10 mouse cellular contexts compared by ENCODE assay signal in the genomic region with DNA sequence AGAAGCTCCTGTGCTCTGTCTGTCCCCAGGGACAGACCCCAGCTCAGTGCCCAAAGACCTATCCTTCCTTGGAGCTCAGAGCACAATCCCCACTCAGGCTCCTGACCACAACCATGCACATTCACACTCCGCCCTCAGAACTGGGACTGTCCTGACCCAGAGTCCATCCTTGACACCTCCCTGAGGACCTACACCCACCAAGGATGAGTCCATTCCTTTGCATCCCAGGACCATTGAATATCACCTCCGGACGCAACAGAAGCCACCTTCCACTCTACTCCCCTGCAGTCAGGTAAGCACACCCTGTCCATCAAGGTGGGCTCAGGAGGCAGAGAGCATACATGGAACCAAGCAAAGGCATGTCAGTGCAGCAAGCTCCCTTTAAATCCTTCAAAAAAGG. TPM values are rescaled to one million over a fixed set of nuclear protein-coding genes. Genes with fewer than 3 reads are reported as not detected.
DNase-seq lines count a peak whose midpoint lies in the region; ATAC-seq and TF ChIP-seq lines count a peak whose summit lies in the region.
"Had no signal": no experiment of that assay in that cellular context is flagged by ENCODE, and none has a peak within 500 bp of the region (broad histone marks: within the 10 kb centered on the region; RNA-seq: fewer than 3 reads in every experiment).

No protein-coding gene starts in this region.

- TF ChIP-seq EP300 in CH12.LX (IDR thresholded peaks at IDR 0.05; ENCODE audit: low read length) = no peak

- dilution Hi-C loops in CH12.LX (cut with MboI; ENCODE audit: extremely low pct_ligation_motif_present, extremely low pct_unique_long_range_greater_than_20kb, low sequenced_read_pairs) = no loop called here

- peaks cover 14% of the 10 kb centered on the region for H3K4me1 ChIP-seq in heart, embryonic 10.5 days
- H3K4me1 ChIP-seq in CH12.LX (ENCODE audit: control insufficient read depth in 1 of 2, insufficient read depth in 2 of 2) = peaks cover 43 to 80% of the 10 kb centered on the region in 2 experiments
- H3K4me1 ChIP-seq in hindbrain, embryonic 13.5 days (replicated peaks) = peaks cover 11% of the 10 kb centered on the region

- no peaks in the 10 kb centered on the region for H3K36me3 ChIP-seq in heart, embryonic 10.5 days
- peaks cover 0 to 16% of the 10 kb centered on the region in 2 experiments for H3K36me3 ChIP-seq in CH12.LX (replicated peaks in 1 of 2; ENCODE audit: control insufficient read depth in 1 of 2, insufficient read depth in 1 of 2, low read length in 1 of 2)
- H3K36me3 ChIP-seq in hindbrain, embryonic 13.5 days = no peaks in the 10 kb centered on the region
- no peaks in the 10 kb centered on the region; the same call in 1 of the 2 replicates for H3K36me3 ChIP-seq in macrophage (ENCODE audit: inconsistent target)

- peak overlapping the region; percentile 46 for H3K4me2 ChIP-seq in CH12.LX (ENCODE audit: insufficient read depth, low read depth, poor library complexity, severe bottlenecking)
- H3K4me2 ChIP-seq in hindbrain, embryonic 13.5 days = peak overlapping the region; percentile 72

- no peak for TF ChIP-seq POLR2A in CH12.LX (IDR thresholded peaks at IDR 0.05; ENCODE audit: low read depth, low read length)

- WGBS in heart, embryonic 10.5 days = 77% methylated on average over 3 of the region's 3 CpGs
- 89% methylated on average over 3 of the region's 3 CpGs for WGBS in hindbrain, embryonic 13.5 days
- 62% methylated on average over 3 of the region's 3 CpGs for WGBS in macrophage (ENCODE audit: missing documents)

- H3K79me2 ChIP-seq in CH12.LX (replicated peaks; ENCODE audit: control insufficient read depth, extremely low read depth, insufficient read depth, poor library complexity, severe bottlenecking) = peaks cover 11% of the 10 kb centered on the region
- peaks cover 56% of the 10 kb centered on the region for H3K79me2 ChIP-seq in macrophage (ENCODE audit: inconsistent target)

- H3K4me3 ChIP-seq in heart, embryonic 10.5 days = peak overlapping the region; percentile 59
- H3K4me3 ChIP-seq in CH12.LX (replicated peaks in 1 of 3; ENCODE audit: low read depth in 2 of 3, low read length in 2 of 3, poor library complexity in 1 of 3) (peak overlapping the region; percentile 44 to 86 (median 84)), macrophage (ENCODE audit: inconsistent target) (peak overlapping the region; percentile 97)
- peak overlapping the region; percentile 44 for H3K4me3 ChIP-seq in hindbrain, embryonic 13.5 days

- intact Hi-C loops in heart, postnatal 14 days (cut with DNase I) = no loop called here

- H3K9ac ChIP-seq in CH12.LX (ENCODE audit: insufficient read depth, low read depth) = peak overlapping the region; percentile 63; the same call in 1 of the 2 replicates
- H3K9ac ChIP-seq in hindbrain, embryonic 13.5 days = no peak overlapping the region

- no peak overlapping the region for H3K27ac ChIP-seq in heart, embryonic 10.5 days
- H3K27ac ChIP-seq in CH12.LX (ENCODE audit: insufficient read depth, low read depth) (no peak overlapping the region), macrophage (peak overlapping the region; percentile 95)
- no peak overlapping the region for H3K27ac ChIP-seq in hindbrain, embryonic 13.5 days

- no peak for TF ChIP-seq CTCF in CH12.LX (conservative IDR thresholded peaks at IDR 0.05 in 1 of 2, IDR thresholded peaks at IDR 0.05 in 1 of 2; ENCODE audit: low read depth in 2 of 2, low read length in 2 of 2)

- no peaks in the 10 kb centered on the region for H3K9me3 ChIP-seq in heart, embryonic 10.5 days
- H3K9me3 ChIP-seq in CH12.LX (replicated peaks; ENCODE audit: low read length) = no peaks in the 10 kb centered on the region
- no peaks in the 10 kb centered on the region for H3K9me3 ChIP-seq in hindbrain, embryonic 13.5 days

- TF ChIP-seq RAD21 in CH12.LX (IDR thresholded peaks at IDR 0.05; ENCODE audit: low read depth, low read length) = no peak

- DNase-seq in heart, embryonic 10.5 days (ENCODE audit: low spot score) = no peak
- DNase-seq in heart, postnatal 14 days = no peak
- no peak for DNase-seq in CH12.LX (ENCODE audit: extremely low read depth)
- DNase-seq in right cerebral cortex, postnatal 14 days = no peak
- no peak for DNase-seq in retina, postnatal 1 day
- no peak for DNase-seq in thymus, postnatal 4 days
- DNase-seq: gastrocnemius, postnatal 25 days; thymus, adult 18-20 months had no signal

- peaks cover 53% of the 10 kb centered on the region for H3K27me3 ChIP-seq in heart, embryonic 10.5 days (ENCODE audit: insufficient read depth, poor library complexity, severe bottlenecking)
- no peaks in the 10 kb centered on the region for H3K27me3 ChIP-seq in CH12.LX (replicated peaks)
- H3K27me3 ChIP-seq in hindbrain, embryonic 13.5 days = peaks cover 40% of the 10 kb centered on the region

- ATAC-seq in hindbrain, embryonic 13.5 days (ENCODE audit: low FRiP score) = no peak

- in situ Hi-C loops in CH12.LX (cut with MboI; ENCODE audit: low pct_ligation_motif_present, low pct_unique_long_range_greater_than_20kb, low sequenced_read_pairs) = no loop called here

TF ChIP-seq in CH12.LX, 34 proteins besides CTCF, POLR2A, EP300 and RAD21:
- TF ChIP-seq MXI1 (IDR thresholded peaks at IDR 0.05; ENCODE audit: low read depth, low read length) (no peak), MYC (IDR thresholded peaks at IDR 0.05; ENCODE audit: low read depth, low read length) (no peak), ETS1 (conservative IDR thresholded peaks at IDR 0.05; ENCODE audit: low read depth, low read length) (no peak), USF2 (conservative IDR thresholded peaks at IDR 0.05; ENCODE audit: low read depth, low read length) (no peak), GABPA (IDR thresholded peaks at IDR 0.05; ENCODE audit: insufficient replicate concordance, low read depth, low read length) (no peak)

RNA-seq across cellular contexts. Expression of a gene that starts 1.1 kb away (rescaled TPM):
- 2.5 and 4.2 TPM in 2 replicates for polyA plus RNA-seq in heart, embryonic 10.5 days (2016; fragmentation: Nextera tagmentation; extraction: Ambion mirVana)
- 1 to 10 TPM; 5.5 to 6.3 TPM for total RNA-seq in heart, postnatal 14 days (2021)
- 14.9 and 16.7 TPM in 2 replicates for total RNA-seq in CH12.LX (2012; rRNA removed)
- total RNA-seq in CH12.LX (2014; rRNA removed) = 10.7 and 11.4 TPM in 2 replicates
- polyA plus RNA-seq in CH12.LX (2012; ENCODE audit: insufficient read length, low read depth) = 18.8 and 21.6 TPM in 2 replicates
- 3.2 and 4.1 TPM in 2 replicates for polyA plus RNA-seq in hindbrain, embryonic 13.5 days (2015; fragmentation: Nextera tagmentation; extraction: Ambion mirVana)
- total RNA-seq in macrophage (2018; cell fraction: chromatin; rRNA removed) = 100 to 1,000 TPM; 113 to 961 (median 353) TPM
- total RNA-seq in macrophage (2018; cell fraction: cytosol; rRNA removed) = 1,000 to 10,000 TPM in 2 of 26 experiments, 100 to 1,000 TPM in 24; 241 to 1,186 (median 606) TPM
- 1,000 to 10,000 TPM in 7 of 26 experiments, 100 to 1,000 TPM in 19; 164 to 1,820 (median 786) TPM for total RNA-seq in macrophage (2018; cell fraction: nucleus; rRNA removed)
- 132 to 265 TPM (median 207 TPM) in 3 replicates for polyA plus RNA-seq in macrophage (2018)

RNA-seq across cellular contexts. Expression of a gene that starts 50.8 kb away (rescaled TPM):
- 6.3 and 6.4 TPM in 2 replicates for polyA plus RNA-seq in heart, embryonic 10.5 days (2016; fragmentation: Nextera tagmentation; extraction: Ambion mirVana)
- 10 to 100 TPM; 72.5 to 74.9 TPM for total RNA-seq in heart, postnatal 14 days (2021)
- total RNA-seq in CH12.LX (2012; rRNA removed) = 9.7 and 10.8 TPM in 2 replicates
- total RNA-seq in CH12.LX (2014; rRNA removed) = 8.2 and 9.8 TPM in 2 replicates
- 9.4 and 9.6 TPM in 2 replicates for polyA plus RNA-seq in CH12.LX (2012; ENCODE audit: insufficient read length, low read depth)
- 8.7 and 9.2 TPM in 2 replicates for polyA plus RNA-seq in hindbrain, embryonic 13.5 days (2015; fragmentation: Nextera tagmentation; extraction: Ambion mirVana)
- 100 to 1,000 TPM; 195 to 794 (median 326) TPM for total RNA-seq in macrophage (2018; cell fraction: chromatin; rRNA removed)
- total RNA-seq in macrophage (2018; cell fraction: cytosol; rRNA removed) = 10 to 100 TPM; 22.8 to 49.5 (median 35.7) TPM
- 100 to 1,000 TPM in 16 of 26 experiments, 10 to 100 TPM in 10; 78.6 to 356 (median 119) TPM for total RNA-seq in macrophage (2018; cell fraction: nucleus; rRNA removed)
- 28.8 to 76.6 TPM (median 37.9 TPM) in 3 replicates for polyA plus RNA-seq in macrophage (2018)

Comparison
In these comparisons a context has a peak if more than half of its experiments do, and no peak if none do; other contexts are left out.
1. H3K4me3 ChIP-seq: peak in every context shown above with its lines; median percentile 97 in macrophage; 84 in CH12.LX; 59 in heart, embryonic 10.5 days; 44 in hindbrain, embryonic 13.5 days.